Mouse (Mus musculus): Measurements from ENCODE around the gene Qk.

Qk gene

DNA sequence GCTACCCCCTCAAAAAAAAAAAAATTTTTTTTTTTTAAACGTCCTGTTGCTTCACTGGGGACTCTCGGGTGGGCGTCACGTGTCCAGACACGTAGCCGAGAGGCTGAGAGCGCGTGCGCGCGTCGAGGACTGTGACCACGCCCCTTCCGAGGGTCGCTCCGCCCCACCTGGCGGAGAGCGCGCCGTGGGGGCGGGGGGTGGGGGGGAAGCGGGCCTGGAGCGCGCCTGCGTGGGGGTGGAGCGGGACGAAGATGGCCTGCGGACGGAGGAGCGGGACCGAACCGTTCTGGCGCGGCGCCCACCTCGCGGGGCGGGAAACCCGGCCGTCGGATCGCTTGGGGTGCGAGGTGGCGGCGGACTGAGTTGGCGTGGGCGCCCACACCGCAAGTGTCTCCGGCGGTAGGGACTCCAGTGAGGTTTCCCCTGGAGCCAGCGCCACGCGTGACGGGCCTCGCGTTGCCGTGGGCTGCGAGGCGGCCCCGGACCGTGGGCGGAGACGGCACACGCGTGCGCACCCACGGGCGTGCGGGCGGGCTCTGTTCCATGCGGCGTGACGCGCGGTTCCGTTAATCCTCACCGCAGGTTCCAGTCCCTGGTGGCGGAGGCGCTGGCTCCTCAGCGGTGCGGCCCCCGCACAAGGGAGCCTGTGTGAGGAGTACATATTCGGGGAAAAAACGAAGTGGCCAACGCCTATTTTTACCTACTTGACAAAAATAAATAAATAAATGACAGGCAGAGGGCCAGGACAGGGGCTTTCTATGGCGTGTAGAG lies at the start of gene Qk:
TSS of gene Qk (minus strand) at position 170 of the 771 bp plus-strand sequence.
- peak; percentile 92 for DNase-seq (ENCODE audit: low read depth, low spot score)

GRCm38 (mm10) chr17:10367044-10367443 lies 47.4 kb upstream of the Qk start:
- DNase-seq (ENCODE audit: low read depth, low spot score) = no peak

DNA sequence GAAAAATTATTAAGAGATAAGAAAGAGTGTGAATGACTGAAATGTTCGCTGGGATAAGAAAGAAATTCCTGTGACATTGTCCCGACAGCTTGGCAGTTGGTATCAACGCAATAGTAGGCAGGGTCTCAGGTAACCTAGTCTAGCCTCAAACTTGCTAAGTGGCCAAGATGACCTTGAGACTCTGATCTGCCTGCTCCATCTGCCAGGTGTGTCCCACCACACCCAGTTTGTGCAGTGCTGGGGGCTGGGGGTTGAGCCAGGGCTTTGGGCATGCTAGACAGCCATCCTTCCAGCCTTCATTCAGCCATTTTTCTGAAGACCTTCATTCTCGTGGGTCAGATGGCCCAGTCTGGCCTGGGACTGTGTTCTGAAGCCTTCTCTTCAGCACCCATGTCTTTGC lies 46.9 kb upstream of the Qk start:
- peak; percentile 80 for DNase-seq (ENCODE audit: low read depth, low spot score)

DNA sequence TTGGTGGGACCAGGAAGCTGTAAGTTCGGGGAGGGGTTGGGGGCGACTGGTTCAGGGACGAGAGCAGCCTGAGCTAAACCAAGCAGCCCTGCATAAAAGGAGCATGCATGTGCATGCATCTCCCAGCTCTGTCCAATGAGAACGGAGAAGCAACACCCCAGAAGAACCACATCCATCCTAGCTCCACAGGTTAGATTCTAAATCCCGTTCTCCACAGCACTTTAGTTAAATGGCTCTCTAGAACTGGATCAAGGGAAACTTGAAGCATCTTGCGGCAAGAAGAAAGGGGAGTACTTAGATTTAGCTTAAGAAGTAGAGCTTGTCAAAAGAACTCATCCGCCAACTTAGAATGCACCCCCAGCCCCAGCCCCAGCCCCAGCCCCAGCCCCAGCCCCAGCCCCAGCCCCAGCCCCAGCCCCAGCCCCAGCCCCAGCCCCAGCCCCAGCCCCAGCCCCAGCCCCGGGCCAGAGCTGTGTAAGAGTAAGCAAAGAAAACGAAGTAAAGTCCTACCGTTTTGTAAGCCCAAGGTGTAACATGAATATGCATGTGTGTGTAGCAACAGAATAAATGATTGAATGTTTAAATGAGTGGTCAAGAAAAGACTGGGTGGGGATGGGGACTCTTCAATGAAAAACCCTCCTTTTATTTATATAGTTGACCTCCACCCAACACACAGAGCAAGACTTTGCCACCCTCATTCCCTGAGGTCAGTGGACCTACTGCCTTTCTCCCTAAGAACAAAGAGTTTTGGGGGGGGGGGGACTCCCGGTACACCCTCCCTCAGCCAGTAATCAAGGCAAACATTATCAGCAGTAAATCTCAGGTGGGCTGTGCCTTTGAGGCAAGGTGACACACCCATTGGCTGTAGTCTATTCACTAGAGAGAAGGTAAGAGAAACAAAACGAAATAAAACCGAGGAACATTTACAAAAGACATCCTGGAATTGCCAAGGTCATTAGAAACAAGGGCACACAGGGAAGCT lies 46.1 kb upstream of the Qk start:
- peak; percentile 78 for DNase-seq (ENCODE audit: low read depth, low spot score)

GRCm38 (mm10) chr17:10363151-10363550 lies 43.5 kb upstream of the Qk start:
- DNase-seq (ENCODE audit: low read depth, low spot score) = no peak

DNA sequence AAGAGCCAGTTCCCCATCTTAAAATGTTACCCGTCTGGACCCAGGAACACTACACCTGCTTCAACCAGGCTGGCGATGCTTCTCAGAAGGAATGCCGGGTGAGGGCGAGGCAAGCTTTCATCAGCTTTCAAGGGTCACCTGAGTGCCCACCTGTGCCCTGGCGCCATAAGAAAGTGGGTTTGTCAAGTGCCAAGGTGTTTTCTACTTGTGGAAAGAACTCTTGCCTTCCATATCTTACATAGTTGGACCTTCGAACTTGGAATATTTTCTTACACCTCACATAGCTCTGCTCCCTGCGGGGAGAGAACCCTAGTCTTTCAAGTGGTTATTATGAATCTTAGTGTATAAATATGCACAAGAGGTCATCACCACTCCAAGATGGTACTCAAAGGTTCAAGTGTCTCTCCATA lies 42.2 kb upstream of the Qk start:
- DNase-seq (ENCODE audit: low read depth, low spot score) = no peak

DNA sequence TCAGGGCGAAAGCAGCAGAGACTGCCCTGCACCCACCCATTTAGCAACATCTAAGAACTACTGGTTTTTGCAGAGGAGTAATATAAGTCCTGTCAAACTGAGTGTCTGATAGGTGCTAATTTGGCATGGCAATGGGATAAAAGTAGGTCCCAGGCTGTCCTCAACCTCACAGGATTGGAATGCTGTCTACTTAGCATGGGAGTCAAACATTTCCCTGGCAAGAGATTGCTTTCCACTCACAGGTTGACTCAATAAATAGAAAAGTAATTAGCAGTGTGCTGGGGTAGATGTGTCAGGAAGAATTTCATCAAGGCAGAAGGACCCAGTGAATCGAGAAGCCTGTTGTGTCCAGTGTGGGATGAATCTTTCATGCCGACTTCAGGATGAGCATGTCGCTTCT lies 41.1 kb upstream of the Qk start:
- DNase-seq (ENCODE audit: low read depth, low spot score) = no peak

GRCm38 (mm10) chr17:10359466-10359865 lies 39.8 kb upstream of the Qk start:
- DNase-seq (ENCODE audit: low read depth, low spot score) = no peak

- no peak for DNase-seq (ENCODE audit: low read depth, low spot score)
These were observed 37.7 kb upstream of the Qk start for GRCm38 (mm10) chr17:10357348-10357747.

DNA sequence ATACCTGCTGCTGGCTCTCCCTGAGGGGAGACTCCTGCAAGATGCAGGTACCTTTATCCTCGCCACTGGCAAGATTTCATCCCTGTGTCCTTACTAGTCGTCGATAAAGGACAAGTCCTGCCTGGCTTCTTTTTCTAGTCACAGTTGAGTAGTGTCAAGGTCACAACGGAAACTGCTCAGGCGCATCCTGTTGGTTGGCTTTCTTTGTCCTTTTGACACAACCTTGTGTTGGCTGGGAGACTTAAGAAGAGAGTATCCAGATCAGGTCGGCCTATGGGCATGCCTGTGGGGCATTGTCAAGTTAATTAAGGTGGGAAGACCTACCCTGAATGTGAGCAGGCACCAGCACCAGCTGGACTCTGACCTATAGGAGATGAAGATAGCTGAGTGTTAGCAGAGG lies 36.6 kb upstream of the Qk start:
- peak; percentile 80 for DNase-seq (ENCODE audit: low read depth, low spot score)

DNA sequence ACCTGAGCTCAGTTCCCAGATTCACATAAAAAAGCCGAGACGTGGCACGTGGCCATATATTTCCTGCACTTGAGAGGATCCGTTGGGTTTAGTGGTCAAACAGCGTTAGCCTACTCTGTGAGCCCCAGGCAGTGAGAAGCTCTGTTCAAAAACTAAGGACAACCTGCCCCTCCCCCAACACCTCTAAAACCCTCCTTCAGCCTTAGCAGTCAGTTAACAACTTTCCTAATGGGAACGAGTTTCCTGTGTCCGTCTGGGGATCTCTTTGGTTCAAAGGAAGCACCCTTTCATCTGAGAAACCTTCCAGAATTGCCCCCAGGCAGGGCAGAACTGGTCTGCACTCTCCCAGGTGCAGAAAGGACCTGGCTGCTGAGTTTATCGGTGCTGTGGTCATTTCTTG lies 36.1 kb upstream of the Qk start:
- peak; percentile 67 for DNase-seq (ENCODE audit: low read depth, low spot score)

GRCm38 (mm10) chr17:10338286-10338685 lies 18.6 kb upstream of the Qk start:
- no peak for DNase-seq (ENCODE audit: low read depth, low spot score)

- DNase-seq (ENCODE audit: low read depth, low spot score) = no peak
These were observed 16.9 kb upstream of the Qk start for GRCm38 (mm10) chr17:10336558-10336957.

DNA sequence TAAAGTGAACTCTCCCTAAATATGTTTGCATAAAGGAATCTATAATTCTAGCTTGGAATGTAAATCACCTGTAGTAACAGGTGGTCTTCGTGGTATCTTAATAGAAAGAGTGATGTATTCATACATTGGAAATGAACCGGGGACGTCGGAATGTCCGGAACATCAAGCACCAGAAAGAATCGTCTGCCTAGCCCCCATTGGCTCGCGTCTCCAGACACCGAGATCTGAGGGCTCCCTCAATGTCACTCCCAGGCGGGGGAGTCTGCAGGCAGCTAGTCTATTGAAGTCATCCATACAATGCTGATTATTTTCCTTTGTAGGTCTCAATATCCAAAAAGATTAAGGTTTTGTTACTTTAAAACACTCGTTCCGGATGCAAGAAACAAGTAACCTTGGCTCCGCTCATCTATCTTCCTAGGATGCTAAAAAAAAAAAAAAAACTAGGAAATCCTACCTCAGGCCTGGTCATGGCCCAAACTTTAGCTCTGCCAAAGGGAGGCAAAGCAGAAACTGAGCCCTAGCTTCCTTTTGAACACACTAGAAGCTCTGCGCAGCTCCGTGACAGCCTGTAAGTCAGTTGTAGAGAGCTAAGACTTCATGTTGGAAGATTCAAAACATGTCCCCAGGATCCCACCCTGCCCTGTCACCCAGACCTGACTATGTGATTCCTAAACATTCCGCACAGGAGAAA lies 16.3 kb upstream of the Qk start:
- peak; percentile 61 for DNase-seq (ENCODE audit: low read depth, low spot score)

DNA sequence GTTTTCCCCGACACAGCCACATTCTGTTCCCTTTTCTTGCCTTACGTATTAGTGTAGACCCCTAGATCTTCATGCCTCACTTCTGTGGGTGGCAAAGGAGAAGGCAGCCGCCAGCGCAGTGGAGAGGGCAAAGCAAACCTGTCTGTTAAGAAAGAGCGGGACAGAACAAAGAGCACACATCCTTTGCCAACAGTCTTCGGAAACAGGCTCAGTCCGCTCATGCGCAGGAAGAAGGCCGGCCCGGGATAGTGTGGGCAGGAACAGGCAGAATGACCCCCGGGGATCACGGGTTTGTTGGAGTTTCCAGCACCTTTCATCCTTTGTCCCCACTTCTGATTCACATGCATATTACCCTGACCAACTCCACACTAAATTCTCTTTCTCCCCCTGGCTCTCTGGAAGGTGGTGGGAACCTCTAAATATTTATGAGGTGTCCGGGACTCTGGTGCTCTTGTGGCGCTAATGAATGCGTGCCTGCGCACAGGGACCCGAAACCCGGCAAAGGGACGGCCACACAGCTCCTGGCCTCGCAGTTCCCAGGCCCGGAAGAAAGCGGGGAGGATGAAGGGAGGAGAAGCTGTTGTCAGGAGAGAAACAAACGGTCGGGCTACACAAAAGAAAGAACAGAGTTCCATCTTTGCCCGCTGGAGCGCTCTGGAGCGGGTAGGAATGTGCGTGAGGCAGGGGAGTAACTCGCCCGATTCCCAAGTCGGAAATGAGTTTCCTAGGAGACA lies 15.5 kb upstream of the Qk start:
- peak; percentile 97 for DNase-seq (ENCODE audit: low read depth, low spot score)

- no peak for DNase-seq (ENCODE audit: low read depth, low spot score)
These were observed 14.8 kb upstream of the Qk start for GRCm38 (mm10) chr17:10334481-10334880.

DNA sequence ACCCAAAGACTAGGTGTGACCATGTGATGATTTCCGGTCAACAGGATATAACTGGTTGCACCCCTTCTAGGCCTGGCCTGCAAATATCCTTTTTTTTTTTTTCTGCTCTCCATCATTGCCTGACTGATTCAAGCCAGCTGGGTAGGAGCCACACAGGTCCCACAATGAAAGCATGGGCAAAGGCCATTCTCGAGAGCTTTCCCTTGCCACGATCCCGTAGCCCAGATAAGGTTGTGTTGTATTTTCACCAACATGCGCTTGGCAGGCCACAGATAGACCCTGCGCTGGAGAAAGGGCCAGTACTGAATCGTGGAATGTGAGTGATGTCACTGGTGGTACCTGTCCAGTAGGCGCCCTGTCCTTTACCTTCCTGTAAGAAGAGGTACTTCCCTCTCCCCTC lies 13.7 kb upstream of the Qk start:
- no peak for DNase-seq (ENCODE audit: low read depth, low spot score)

DNA sequence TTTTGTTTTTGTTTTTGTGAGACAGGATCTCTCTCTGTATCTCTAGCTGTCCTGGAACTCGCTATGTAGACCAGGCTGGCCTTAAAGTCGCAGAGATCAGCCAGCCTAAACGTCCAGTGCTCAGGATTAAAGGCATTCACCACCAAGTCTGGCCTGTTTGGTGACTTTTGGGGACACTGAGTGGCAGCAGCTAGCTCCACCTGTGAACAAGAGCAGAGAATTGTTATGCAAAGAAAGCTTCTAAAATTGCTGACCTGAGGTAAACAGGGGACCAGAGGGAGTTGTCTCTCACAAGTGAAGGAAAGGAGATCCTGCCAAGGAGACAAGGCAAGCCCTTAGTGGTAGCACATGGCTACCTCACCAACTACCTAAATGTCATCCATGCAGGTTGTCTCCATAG lies 12.5 kb upstream of the Qk start:
- no peak for DNase-seq (ENCODE audit: low read depth, low spot score)

DNA sequence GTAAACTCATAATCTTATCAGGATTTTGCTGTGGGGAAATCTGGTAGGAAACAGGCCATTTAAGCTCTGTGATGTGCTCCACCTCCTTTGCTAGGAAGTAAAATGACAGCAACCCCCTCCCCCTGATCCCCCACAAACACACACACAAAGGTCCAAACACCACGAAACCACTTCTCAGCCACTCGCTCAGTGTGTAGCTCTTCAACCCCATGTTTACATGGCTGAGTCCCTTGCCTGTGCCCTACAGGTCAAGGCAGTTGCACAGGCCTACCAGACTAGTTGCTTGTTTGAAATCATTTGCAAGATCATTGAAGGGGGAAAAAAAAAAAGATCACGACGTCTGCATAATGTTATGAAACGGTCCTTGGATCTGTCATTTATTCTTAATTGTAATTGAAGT lies 9.8 kb upstream of the Qk start:
- no peak for DNase-seq (ENCODE audit: low read depth, low spot score)

DNA sequence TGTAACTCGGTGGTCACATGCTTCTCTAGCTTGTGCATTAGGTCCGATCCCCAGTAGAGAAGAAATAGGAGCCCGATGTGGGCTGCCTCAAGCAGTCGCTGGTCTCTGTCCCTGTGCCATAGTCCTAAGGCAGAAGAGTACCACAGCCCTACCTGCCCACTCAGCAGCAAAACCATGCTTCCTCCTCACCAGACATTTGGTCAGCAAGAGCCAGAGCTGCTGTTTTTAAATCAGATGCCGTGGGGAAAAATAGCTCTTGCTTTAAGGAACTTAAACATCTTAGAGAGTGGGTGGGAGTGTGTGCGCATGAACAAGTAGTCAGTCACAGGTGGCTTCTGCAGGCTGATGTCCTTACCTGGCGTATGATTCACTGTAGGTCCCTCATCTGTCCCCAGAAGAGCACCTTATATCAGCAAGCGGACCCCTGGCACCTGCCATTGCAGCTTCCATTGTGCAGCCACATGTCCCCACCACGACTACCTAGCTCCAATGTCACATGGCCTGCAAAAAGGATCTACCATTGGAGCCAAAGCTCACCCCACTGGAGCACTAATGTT lies 9.0 kb upstream of the Qk start:
- DNase-seq (ENCODE audit: low read depth, low spot score) = no peak

DNA sequence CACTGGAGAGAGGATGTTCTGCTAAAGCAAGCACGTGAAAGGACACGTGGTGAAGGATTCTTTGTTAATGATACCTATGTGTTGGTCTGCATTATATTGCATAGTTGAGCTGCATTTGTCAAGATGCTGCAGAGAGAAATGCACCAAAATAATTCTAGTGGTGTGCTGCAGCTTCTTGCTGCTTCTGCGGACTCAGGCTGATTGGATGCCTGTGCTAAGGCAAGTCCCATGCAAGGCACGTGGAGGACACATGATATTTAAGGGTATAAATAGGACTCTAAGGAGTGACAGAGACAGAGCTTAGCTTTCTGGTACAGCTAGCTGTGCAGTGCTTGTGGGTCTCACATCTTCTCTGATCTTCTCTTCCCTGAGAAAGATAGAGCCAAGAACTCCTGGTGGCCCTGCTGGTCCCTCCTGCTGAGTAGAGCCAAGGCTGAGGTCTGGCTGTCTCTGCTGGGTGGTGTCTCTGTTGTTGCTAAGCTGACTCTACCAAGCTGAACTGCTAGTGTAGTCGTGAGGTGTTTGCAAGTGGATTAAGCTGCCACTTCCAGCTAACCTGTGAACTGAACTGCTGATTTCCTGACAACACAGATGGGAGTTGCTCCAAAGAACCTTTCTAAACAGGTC lies 8.0 kb upstream of the Qk start:
- no peak for DNase-seq (ENCODE audit: low read depth, low spot score)

All from R1 (cell line).